ENCODE assay signal across 8 mouse cellular contexts in genomic region chr14:54714617-54715081, GRCm38 (mm10). TPM values are rescaled to one million over a fixed set of nuclear protein-coding genes. Genes with fewer than 3 reads are reported as not detected.
DNase-seq lines count a peak whose midpoint lies in the region; ATAC-seq and TF ChIP-seq lines count a peak whose summit lies in the region.

No protein-coding gene starts in this region.

- H3K9me3 ChIP-seq in heart, embryonic 10.5 days, result no peaks in the 10 kb centered on the region
- no peaks in the 10 kb centered on the region for H3K9me3 ChIP-seq in G1E (replicated peaks)
- no peaks in the 10 kb centered on the region for H3K9me3 ChIP-seq in embryonic facial prominence, embryonic 13.5 days
- H3K9me3 ChIP-seq in intestine, postnatal 0 days (ENCODE audit: control insufficient read depth), result no peaks in the 10 kb centered on the region
- peaks cover 15% of the 10 kb centered on the region for H3K9me3 ChIP-seq in megakaryocyte, embryonic 14.5 days
- H3K9me3 ChIP-seq in stomach, embryonic 15.5 days, result no peaks in the 10 kb centered on the region

- ATAC-seq in G1E (ENCODE audit: extremely low read depth, insufficient number of reproducible peaks, low FRiP score, poor library complexity, severe bottlenecking), result peak; percentile 85
- no peak for ATAC-seq in embryonic facial prominence, embryonic 13.5 days (ENCODE audit: insufficient number of reproducible peaks, insufficient read depth, low FRiP score, low TSS enrichment, low read depth)
- ATAC-seq in intestine, postnatal 0 days, result peak; percentile 66
- ATAC-seq in stomach, embryonic 15.5 days (ENCODE audit: insufficient read depth, low FRiP score, low read depth), result peak; percentile 41; the same call in 1 of the 2 replicates

- no peaks in the 10 kb centered on the region for H3K36me3 ChIP-seq in heart, embryonic 10.5 days
- H3K36me3 ChIP-seq in G1E (replicated peaks), result no peaks in the 10 kb centered on the region
- H3K36me3 ChIP-seq in embryonic facial prominence, embryonic 13.5 days, result no peaks in the 10 kb centered on the region
- no peaks in the 10 kb centered on the region for H3K36me3 ChIP-seq in intestine, postnatal 0 days (ENCODE audit: control insufficient read depth, insufficient read depth)
- no peaks in the 10 kb centered on the region for H3K36me3 ChIP-seq in megakaryocyte, embryonic 14.5 days (replicated peaks; ENCODE audit: low read length)
- H3K36me3 ChIP-seq in stomach, embryonic 15.5 days, result no peaks in the 10 kb centered on the region

- 0 out of 2 replicates have a peak overlapping the region, but pooled peaks have one; percentile 36 for H3K27ac ChIP-seq in heart, embryonic 10.5 days
- no peak overlapping the region for H3K27ac ChIP-seq in embryonic facial prominence, embryonic 13.5 days
- no peak overlapping the region; the same call in 1 of the 2 replicates for H3K27ac ChIP-seq in intestine, postnatal 0 days (ENCODE audit: low read depth, low read length)
- H3K27ac ChIP-seq in stomach, embryonic 15.5 days, result no peak overlapping the region

- peak overlapping the region; percentile 61 for H3K4me2 ChIP-seq in embryonic facial prominence, embryonic 13.5 days
- H3K4me2 ChIP-seq in intestine, postnatal 0 days (replicated peaks; ENCODE audit: low read depth), result peak overlapping the region; percentile 71
- H3K4me2 ChIP-seq in stomach, embryonic 15.5 days, result peak overlapping the region; percentile 66

- 3% methylated on average over 15 of the region's 15 CpGs for WGBS in heart, embryonic 10.5 days
- WGBS in embryonic facial prominence, embryonic 13.5 days, result 2% methylated on average over 15 of the region's 15 CpGs
- 2% methylated on average over 15 of the region's 15 CpGs for WGBS in intestine, postnatal 0 days
- WGBS in stomach, embryonic 15.5 days, result 2% methylated on average over 15 of the region's 15 CpGs

- H3K4me3 ChIP-seq in heart, embryonic 10.5 days, result peak overlapping the region; percentile 54
- H3K4me3 ChIP-seq in G1E (ENCODE audit: low read depth, low read length), result peak overlapping the region; percentile 67
- peak overlapping the region; percentile 37 for H3K4me3 ChIP-seq in embryonic facial prominence, embryonic 13.5 days
- H3K4me3 ChIP-seq in intestine, postnatal 0 days (ENCODE audit: low read depth, low read length), result peak overlapping the region; percentile 38
- H3K4me3 ChIP-seq in megakaryocyte, embryonic 14.5 days (replicated peaks), result peak overlapping the region; percentile 89
- peak overlapping the region; percentile 32 for H3K4me3 ChIP-seq in stomach, embryonic 15.5 days (replicated peaks)

- no peak for TF ChIP-seq CTCF in G1E (IDR thresholded peaks at IDR 0.05; ENCODE audit: low read depth, low read length)
- TF ChIP-seq CTCF in intestine, postnatal 0 days (IDR thresholded peaks at IDR 0.05; ENCODE audit: low read depth), result peak; percentile 30

- H3K4me1 ChIP-seq in heart, embryonic 10.5 days, result peaks cover 20% of the 10 kb centered on the region
- H3K4me1 ChIP-seq in G1E (ENCODE audit: insufficient read depth, low read depth, low read length), result peaks cover 65% of the 10 kb centered on the region
- peaks cover 10% of the 10 kb centered on the region for H3K4me1 ChIP-seq in embryonic facial prominence, embryonic 13.5 days
- H3K4me1 ChIP-seq in intestine, postnatal 0 days (replicated peaks; ENCODE audit: control insufficient read depth, insufficient read depth, low read length), result no peaks in the 10 kb centered on the region; the same call in 1 of the 2 replicates
- H3K4me1 ChIP-seq in megakaryocyte, embryonic 14.5 days, result peaks cover 22% of the 10 kb centered on the region
- H3K4me1 ChIP-seq in stomach, embryonic 15.5 days, result 0 out of 2 replicates have a peak, but pooled peaks cover 2% of the 10 kb centered on the region

- no peak for DNase-seq in heart, embryonic 10.5 days (ENCODE audit: low spot score)
- DNase-seq in heart, postnatal 4 days, result no peak
- peak; percentile 63 for DNase-seq in G1E (ENCODE audit: low spot score)
- DNase-seq in layer of hippocampus, adult 9-11 months, result no peak

- 0 out of 2 replicates have a peak overlapping the region, but pooled peaks have one; percentile 17 for H3K9ac ChIP-seq in embryonic facial prominence, embryonic 13.5 days
- H3K9ac ChIP-seq in intestine, postnatal 0 days (ENCODE audit: low read depth, low read length), result peak overlapping the region; percentile 17; the same call in 1 of the 2 replicates
- no peak overlapping the region for H3K9ac ChIP-seq in stomach, embryonic 15.5 days

- H3K27me3 ChIP-seq in heart, embryonic 10.5 days (ENCODE audit: insufficient read depth, poor library complexity, severe bottlenecking), result peaks cover 9% of the 10 kb centered on the region; the same call in 1 of the 2 replicates
- peaks cover 21% of the 10 kb centered on the region for H3K27me3 ChIP-seq in G1E (ENCODE audit: insufficient read depth, low read length)
- peaks cover 6% of the 10 kb centered on the region; the same call in 1 of the 2 replicates for H3K27me3 ChIP-seq in embryonic facial prominence, embryonic 13.5 days
- no peaks in the 10 kb centered on the region for H3K27me3 ChIP-seq in intestine, postnatal 0 days (replicated peaks; ENCODE audit: control insufficient read depth, insufficient read depth, low read length)
- H3K27me3 ChIP-seq in megakaryocyte, embryonic 14.5 days (replicated peaks), result peaks cover 28% of the 10 kb centered on the region
- no peaks in the 10 kb centered on the region for H3K27me3 ChIP-seq in stomach, embryonic 15.5 days (replicated peaks)

RNA-seq across cellular contexts. Expression of gene Cebpe, which starts 2.7 kb away (rescaled TPM):
- not detected in 2 replicates for polyA plus RNA-seq in heart, embryonic 10.5 days (2016; fragmentation: Nextera tagmentation; extraction: Ambion mirVana)
- total RNA-seq in heart, postnatal 4 days (2021), result not detected
- total RNA-seq in G1E (2014; fragmentation: Nextera tagmentation), result 0.90 and 1.6 TPM in 2 replicates
- total RNA-seq in G1E (2017), result 0.16 TPM in 1 of 2 replicates, not detected in the other
- 11.1 and 12.4 TPM in 2 replicates for polyA plus RNA-seq in G1E (2012)
- polyA plus RNA-seq in embryonic facial prominence, embryonic 13.5 days (2015; fragmentation: Nextera tagmentation; extraction: Ambion mirVana), result not detected in 2 replicates
- polyA plus RNA-seq in intestine, postnatal 0 days (2015; fragmentation: Nextera tagmentation; extraction: Ambion mirVana), result not detected in 2 replicates
- 17.3 TPM in 1 of 2 replicates, not detected in the other for polyA plus RNA-seq in megakaryocyte, embryonic 14.5 days (2012; ENCODE audit: insufficient read depth, low replicate concordance)
- polyA plus RNA-seq in stomach, embryonic 15.5 days (2015; fragmentation: Nextera tagmentation; extraction: Ambion mirVana), result 1.3 and 1.5 TPM in 2 replicates

RNA-seq across cellular contexts. Expression of gene Gm29776, which starts 16.0 kb away (rescaled TPM):
- 0.10 and 0.38 TPM in 2 replicates for polyA plus RNA-seq in heart, embryonic 10.5 days (2016; fragmentation: Nextera tagmentation; extraction: Ambion mirVana)
- total RNA-seq in heart, postnatal 4 days (2021), result under 1 TPM; 0.14 to 0.16 TPM
- total RNA-seq in G1E (2014; fragmentation: Nextera tagmentation), result not detected in 2 replicates
- 0.11 TPM in 1 of 2 replicates, not detected in the other for total RNA-seq in G1E (2017)
- polyA plus RNA-seq in G1E (2012), result 0.02 TPM in 1 of 2 replicates, not detected in the other
- polyA plus RNA-seq in embryonic facial prominence, embryonic 13.5 days (2015; fragmentation: Nextera tagmentation; extraction: Ambion mirVana), result 0.14 and 0.17 TPM in 2 replicates
- 0.09 TPM in 1 of 2 replicates, not detected in the other for polyA plus RNA-seq in intestine, postnatal 0 days (2015; fragmentation: Nextera tagmentation; extraction: Ambion mirVana)
- polyA plus RNA-seq in megakaryocyte, embryonic 14.5 days (2012; ENCODE audit: insufficient read depth, low replicate concordance), result not detected in 2 replicates
- polyA plus RNA-seq in stomach, embryonic 15.5 days (2015; fragmentation: Nextera tagmentation; extraction: Ambion mirVana), result 0.05 and 0.15 TPM in 2 replicates

RNA-seq across cellular contexts. Expression of gene Acin1, which starts 27.9 kb away (rescaled TPM):
- polyA plus RNA-seq in heart, embryonic 10.5 days (2016; fragmentation: Nextera tagmentation; extraction: Ambion mirVana), result 80.3 and 110 TPM in 2 replicates
- 100 to 1,000 TPM; 119 to 129 TPM for total RNA-seq in heart, postnatal 4 days (2021)
- total RNA-seq in G1E (2014; fragmentation: Nextera tagmentation), result 266 and 298 TPM in 2 replicates
- total RNA-seq in G1E (2017), result 115 and 125 TPM in 2 replicates
- polyA plus RNA-seq in G1E (2012), result 640 and 697 TPM in 2 replicates
- 169 and 173 TPM in 2 replicates for polyA plus RNA-seq in embryonic facial prominence, embryonic 13.5 days (2015; fragmentation: Nextera tagmentation; extraction: Ambion mirVana)
- polyA plus RNA-seq in intestine, postnatal 0 days (2015; fragmentation: Nextera tagmentation; extraction: Ambion mirVana), result 49.9 and 57.4 TPM in 2 replicates
- polyA plus RNA-seq in megakaryocyte, embryonic 14.5 days (2012; ENCODE audit: insufficient read depth, low replicate concordance), result 85.2 and 218 TPM in 2 replicates
- polyA plus RNA-seq in stomach, embryonic 15.5 days (2015; fragmentation: Nextera tagmentation; extraction: Ambion mirVana), result 111 and 116 TPM in 2 replicates

RNA-seq across cellular contexts. Expression of gene 1700123O20Rik, which starts 28.6 kb away (rescaled TPM):
- polyA plus RNA-seq in heart, embryonic 10.5 days (2016; fragmentation: Nextera tagmentation; extraction: Ambion mirVana), result 64.6 and 79.7 TPM in 2 replicates
- total RNA-seq in heart, postnatal 4 days (2021), result 10 to 100 TPM; 19.3 to 20.9 TPM
- total RNA-seq in G1E (2014; fragmentation: Nextera tagmentation) (38.2 and 45.2 TPM in 2 replicates), G1E (2017) (34.1 and 34.6 TPM in 2 replicates)
- polyA plus RNA-seq in G1E (2012), result 10.1 and 12.5 TPM in 2 replicates
- 89.2 and 103 TPM in 2 replicates for polyA plus RNA-seq in embryonic facial prominence, embryonic 13.5 days (2015; fragmentation: Nextera tagmentation; extraction: Ambion mirVana)
- polyA plus RNA-seq in intestine, postnatal 0 days (2015; fragmentation: Nextera tagmentation; extraction: Ambion mirVana), result 75.5 and 76.8 TPM in 2 replicates
- 28.9 and 131 TPM in 2 replicates for polyA plus RNA-seq in megakaryocyte, embryonic 14.5 days (2012; ENCODE audit: insufficient read depth, low replicate concordance)
- 79.3 and 84.8 TPM in 2 replicates for polyA plus RNA-seq in stomach, embryonic 15.5 days (2015; fragmentation: Nextera tagmentation; extraction: Ambion mirVana)

Comparison
In these comparisons a context has a peak if more than half of its experiments do, and no peak if none do; other contexts are left out.
1. H3K4me3 ChIP-seq: peak in every context shown above with its lines; median percentile 89 in megakaryocyte, embryonic 14.5 days; 67 in G1E; 54 in heart, embryonic 10.5 days; 38 in intestine, postnatal 0 days; 37 in embryonic facial prominence, embryonic 13.5 days; 32 in stomach, embryonic 15.5 days.